Mouse (Mus musculus): ENCODE results near the gene Dao.

DNA sequence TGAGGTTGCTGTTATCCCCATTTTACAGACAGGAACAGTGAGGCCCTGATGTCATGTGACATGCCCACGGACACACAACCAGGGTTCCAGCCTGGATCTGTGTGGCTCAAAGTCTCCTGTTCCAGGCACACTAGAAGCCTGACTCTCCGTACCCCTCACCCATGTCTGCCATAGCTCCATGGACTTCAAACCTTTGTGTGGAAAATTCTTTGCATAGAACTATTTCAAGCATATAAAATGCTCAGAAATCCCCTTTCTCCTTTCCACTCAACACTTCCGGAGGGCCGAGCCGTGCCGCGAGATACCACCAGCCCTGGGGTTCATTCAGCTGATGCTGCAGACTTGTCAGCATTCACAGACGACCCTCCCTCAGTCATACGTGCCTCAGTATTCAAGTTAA is 64.0 kb downstream of the Dao start:
- TF ChIP-seq POLR2A (IDR thresholded peaks at IDR 0.05; ENCODE audit: control insufficient read depth, low read depth, low read length) (no peak), CTCF (IDR thresholded peaks at IDR 0.05; ENCODE audit: control insufficient read depth, insufficient read depth, insufficient replicate concordance, low read depth, low read length) (no peak)

Measured in testis, adult 2 months (tissue).